Mouse (Mus musculus) cerebellum, postnatal 14 days (tissue): ENCODE measurements around the gene Nsfl1c.

ENCODE experiments used
- DNase-seq, 2 experiments: peaks; one replicate each; pipeline ENCODE4 v3.0.0; 2021; ENCODE audit warnings: mixed read lengths in 2 of 2

The Nsfl1c gene

DNA sequence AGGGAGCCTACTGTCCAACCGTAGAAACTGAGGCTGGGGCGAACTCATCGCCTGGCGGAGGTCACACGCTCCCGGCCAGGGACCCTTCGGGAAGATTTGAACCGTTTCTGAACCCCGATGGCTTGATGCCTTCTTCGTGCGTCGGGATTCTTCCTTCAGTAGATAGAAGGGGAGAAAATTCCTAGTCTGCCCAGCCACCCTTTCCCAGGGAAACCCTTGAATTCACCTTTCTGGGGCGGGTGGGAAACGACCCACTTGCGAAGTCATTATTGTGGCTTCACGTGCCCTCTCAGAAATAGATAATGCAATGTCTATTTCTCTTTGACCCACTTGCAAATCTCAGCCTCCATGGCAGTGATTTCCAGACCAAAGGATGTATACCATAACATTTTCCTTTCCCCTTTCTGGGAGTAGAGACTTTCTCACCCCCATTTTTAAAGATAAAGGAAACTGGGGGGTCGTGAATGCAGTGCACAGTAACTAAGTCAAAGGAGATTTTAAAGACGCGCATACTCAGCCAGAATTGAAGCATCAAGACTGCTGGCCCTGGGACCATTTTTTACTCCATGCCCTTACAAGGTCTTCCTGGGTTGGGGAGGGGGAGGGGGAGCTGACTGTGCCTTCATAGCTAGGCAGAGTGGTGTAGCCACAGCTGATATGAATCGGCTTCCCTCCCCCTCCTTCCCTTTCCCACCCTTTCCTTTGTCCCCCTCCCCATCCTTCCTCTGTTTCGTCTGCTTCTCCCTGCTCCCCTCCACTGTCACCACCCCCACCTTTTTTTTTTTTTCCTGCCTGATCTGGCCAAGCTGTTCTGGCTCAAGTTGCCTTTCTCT, 49.3 kb downstream of the Nsfl1c start:
- peak; percentile 52 to 77 for DNase-seq

DNA sequence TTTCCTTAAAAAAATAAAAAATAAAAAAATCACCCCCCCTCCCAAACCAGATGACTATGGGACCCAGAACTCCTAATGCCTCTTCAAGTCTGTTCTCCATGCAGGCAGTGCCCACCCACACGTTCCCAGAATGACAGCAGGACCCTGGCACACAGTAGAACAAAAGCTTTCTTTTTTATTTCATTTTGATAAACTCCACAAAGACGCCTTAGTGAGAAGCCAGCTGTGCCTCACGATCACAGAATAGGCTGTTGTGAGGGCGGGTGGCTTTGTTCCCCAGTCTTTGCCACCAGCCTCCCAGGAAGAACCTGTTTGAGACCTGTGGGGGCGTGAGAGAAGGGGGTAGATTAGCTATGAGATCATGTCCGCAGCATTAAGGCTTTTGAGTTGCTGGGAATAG, 50.7 kb downstream of the Nsfl1c start:
- no peak for DNase-seq

DNA sequence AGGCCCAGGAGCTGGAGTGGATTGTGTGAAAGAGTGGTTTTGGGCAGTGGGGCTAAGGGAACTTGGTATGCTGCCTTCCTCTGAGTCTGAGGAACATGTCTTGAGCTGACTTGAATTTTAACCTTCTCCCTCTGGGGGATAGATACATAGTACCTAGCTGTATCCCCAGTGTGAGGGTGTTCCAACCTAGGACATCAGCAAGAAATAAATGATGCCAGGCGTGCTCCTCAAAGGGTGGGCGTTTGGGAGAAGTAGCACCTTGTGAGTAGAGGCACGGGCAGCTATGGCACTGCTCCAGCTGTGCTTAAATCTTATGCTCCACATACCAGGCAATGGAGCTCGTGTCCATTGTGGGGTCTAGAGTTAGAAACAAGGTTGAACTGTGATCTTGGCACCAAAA, 52.6 kb downstream of the Nsfl1c start:
- DNase-seq: no peak

DNA sequence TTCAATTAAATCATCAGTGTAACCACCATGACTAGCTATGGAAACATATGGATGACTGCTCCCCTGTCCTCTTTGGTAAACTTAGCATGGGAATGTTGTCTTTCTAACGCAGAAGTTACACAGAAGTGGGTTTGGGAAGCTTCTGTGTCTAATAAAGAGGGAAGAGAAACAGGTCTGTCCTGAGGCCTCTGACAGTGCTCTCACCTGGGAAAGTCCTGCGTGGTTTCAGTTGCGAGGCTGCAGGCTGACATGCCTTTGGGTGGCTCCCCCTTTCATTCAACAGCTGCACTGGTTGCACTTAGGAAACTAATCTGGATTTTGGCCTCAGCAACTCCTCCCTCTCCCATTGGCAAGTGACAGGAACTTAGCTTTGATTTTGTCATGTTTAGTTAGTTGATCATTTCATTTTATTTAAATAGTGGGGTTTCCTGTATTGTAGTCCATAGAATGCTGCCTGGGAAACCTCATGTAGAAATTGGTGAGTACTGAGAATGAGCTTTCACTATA, 55.7 kb downstream of the Nsfl1c start:
- DNase-seq: no peak
